Mouse (Mus musculus): ENCODE results near the gene Men1. TPM values are rescaled to one million over a fixed set of nuclear protein-coding genes. Genes with fewer than 3 reads are reported as not detected.

Men1 gene
- 10 to 100 TPM; 39.7 to 51.0 TPM for total RNA-seq (2023)

DNA sequence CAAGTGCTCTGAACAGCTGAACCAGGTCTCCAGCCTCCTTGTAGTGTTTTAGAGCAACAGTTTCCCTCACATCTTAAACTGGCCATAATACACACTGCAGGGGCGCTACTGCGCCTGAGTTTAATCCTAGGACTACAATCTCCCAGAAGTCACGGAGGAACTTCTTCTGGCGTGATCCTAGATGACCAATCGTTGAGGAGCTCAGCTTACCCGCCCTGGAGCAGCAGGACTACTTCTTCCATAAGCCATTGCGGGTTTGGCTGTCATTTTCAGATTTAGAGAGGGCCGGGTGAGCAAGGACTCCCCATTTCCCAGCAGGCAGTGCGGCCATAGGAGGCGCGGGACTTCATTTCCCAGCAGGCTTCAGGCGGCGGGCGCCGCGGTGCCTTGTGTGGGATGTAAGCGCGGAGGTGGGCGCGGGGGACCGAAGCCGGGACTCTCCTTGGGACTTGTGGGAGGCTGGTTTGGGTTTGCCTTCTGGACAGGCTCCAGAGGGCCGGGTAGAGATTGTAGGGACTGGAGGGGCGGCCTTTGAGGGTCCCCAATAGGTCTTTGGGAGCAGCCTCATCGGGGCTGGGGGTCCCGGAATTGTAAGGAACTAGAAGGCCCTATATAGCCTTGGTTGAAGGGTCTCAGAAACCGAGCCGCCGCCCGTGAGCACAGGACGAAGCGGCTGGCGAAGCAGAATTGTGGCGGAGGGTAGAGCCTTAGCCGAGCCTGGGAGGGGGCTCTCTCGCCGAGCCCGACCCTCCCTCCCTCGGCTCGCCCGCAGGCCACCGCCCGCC is at the start of gene Men1:
Men1 (plus strand) TSS at position 307 of the 785 bp plus-strand sequence.

GRCm38 (mm10) chr19:6306137-6306551 is 28.6 kb upstream of the Men1 start, which contains the start of gene Cdc42bpg:
Cdc42bpg (plus strand) TSS chr19:6306456.

DNA sequence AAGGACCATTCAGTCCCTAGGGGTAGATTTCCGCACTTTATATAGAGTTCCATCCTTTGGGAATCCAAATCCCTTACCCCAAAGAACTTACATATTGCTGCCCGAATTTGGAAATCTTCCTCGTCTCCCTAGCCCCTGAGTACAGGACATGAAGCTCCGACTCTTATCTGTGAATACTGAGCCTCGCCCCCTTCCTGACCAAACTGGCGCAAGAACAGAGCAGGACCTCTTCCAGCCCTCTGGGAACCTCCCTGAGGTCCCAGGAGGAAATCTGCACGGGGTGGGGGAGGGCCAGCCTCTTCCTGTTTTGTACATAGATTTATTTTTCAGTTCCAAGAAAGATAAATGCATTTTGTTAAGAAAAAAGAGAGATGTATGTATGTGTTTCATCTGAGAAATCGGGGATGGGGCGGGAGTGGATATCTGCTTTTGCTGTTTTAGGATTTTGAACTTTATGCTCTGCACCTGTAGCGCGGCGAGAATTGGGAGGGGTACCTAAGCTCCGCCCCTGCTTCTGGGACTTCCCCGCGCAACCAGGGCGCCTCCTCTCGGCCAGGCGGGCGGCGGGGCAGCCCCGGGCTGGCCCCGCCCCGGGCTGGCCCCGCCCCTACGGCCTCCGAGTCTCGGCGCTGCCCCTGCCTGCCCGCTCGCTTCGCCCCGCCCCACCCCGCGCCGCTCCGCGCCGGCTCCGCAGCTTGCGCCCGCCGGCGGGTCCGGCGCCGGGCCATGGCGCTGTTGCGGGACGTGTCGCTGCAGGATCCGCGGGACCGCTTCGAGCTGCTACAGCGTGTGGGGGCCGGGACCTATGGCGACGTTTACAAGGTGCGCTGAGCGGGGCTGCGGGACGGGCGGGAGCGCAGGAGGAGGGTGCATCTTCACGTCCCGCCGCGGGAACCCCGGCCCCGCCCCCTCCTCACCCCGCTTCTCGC is 6.0 kb downstream of the Men1 start, which contains the start of gene Map4k2:
Map4k2 (plus strand) TSS at position 612 of the 929 bp plus-strand sequence.

GRCm38 (mm10) chr19:6363411-6364240 is 28.8 kb downstream of the Men1 start, which contains the start of gene Sf1:
Sf1 (plus strand) TSS chr19:6363690.

DNA sequence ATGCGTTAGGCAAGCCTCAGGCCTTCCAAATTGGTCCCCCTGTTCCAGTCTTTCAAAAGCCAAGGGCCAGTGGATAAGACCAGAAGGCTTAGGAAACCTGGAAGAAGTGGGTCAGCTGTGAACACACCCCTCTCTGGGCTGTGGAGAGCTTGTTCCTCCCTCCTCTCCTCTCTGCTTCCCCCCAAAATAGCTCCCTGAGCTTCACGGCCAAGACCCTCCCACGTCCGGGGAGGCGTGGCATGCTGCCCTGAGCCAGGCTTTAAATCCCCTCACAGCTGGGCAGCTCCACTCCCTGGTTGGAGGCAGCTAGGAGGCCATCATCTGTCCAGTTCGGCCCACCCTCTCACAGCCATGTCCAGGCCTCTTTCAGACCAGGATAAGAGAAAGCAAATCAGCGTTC is 49.3 kb downstream of the Men1 start, which contains the start of gene Pygm:
Pygm (plus strand) TSS at position 272 of the 400 bp plus-strand sequence.

Other genes with a start within 250 kb of the Men1 start
- gene Cdca5, start 250.0 kb upstream of the Men1 start, total RNA-seq (2023), result 1 to 10 TPM; 1.7 to 3.6 TPM
- not detected for gene AC131692.1, start 240.6 kb upstream of the Men1 start, total RNA-seq (2023)
- gene Naaladl1, start 229.2 kb upstream of the Men1 start, total RNA-seq (2023), result not detected
- 10 to 100 TPM; 10.7 to 14.0 TPM for gene Sac3d1, start 216.3 kb upstream of the Men1 start, total RNA-seq (2023)
- 10 to 100 TPM; 33.6 to 39.4 TPM for gene Snx15, start 206.7 kb upstream of the Men1 start, total RNA-seq (2023)
- under 1 TPM in 1 of 2 experiments, not detected in 1; 0.95 TPM for gene Batf2, start 194.0 kb upstream of the Men1 start, total RNA-seq (2023)
- 10 to 100 TPM; 24.3 to 25.9 TPM for gene Arl2, start 193.4 kb upstream of the Men1 start, total RNA-seq (2023)
- gene Majin, start 150.6 kb upstream of the Men1 start, total RNA-seq (2023), result not detected
- not detected for gene Gpha2, start 108.6 kb upstream of the Men1 start, total RNA-seq (2023)
- 10 to 100 TPM; 20.3 to 31.1 TPM for gene Ppp2r5b, start 99.1 kb upstream of the Men1 start, total RNA-seq (2023)
- gene Atg2a, start 93.3 kb upstream of the Men1 start, total RNA-seq (2023), result 100 to 1,000 TPM; 171 to 195 TPM
- 10 to 100 TPM; 40.0 to 48.7 TPM for gene Ehd1, start 58.3 kb upstream of the Men1 start, total RNA-seq (2023)
- 1 to 10 TPM; 5.8 to 7.4 TPM for gene Cdc42bpg, start 28.5 kb upstream of the Men1 start, total RNA-seq (2023)
- gene Map4k2, start 6.2 kb downstream of the Men1 start, total RNA-seq (2023), result 100 to 1,000 TPM; 548 to 585 TPM
- 1,000 to 10,000 TPM in 1 of 2 experiments, 100 to 1,000 TPM in 1; 947 to 1,030 TPM for gene Sf1, start 28.7 kb downstream of the Men1 start, total RNA-seq (2023)
- 10 to 100 TPM; 21.7 to 40.8 TPM for gene Pygm, start 49.4 kb downstream of the Men1 start, total RNA-seq (2023)
- gene Rasgrp2, start 64.4 kb downstream of the Men1 start, total RNA-seq (2023), result 100 to 1,000 TPM; 784 to 789 TPM
- under 1 TPM; 0.15 to 0.55 TPM for gene Nrxn2, start 83.8 kb downstream of the Men1 start, total RNA-seq (2023)
- not detected for gene Slc22a12, start 208.1 kb downstream of the Men1 start, total RNA-seq (2023)